Mouse (Mus musculus) central nervous system, embryonic 14 days (tissue): Measurements from ENCODE around the gene Zfp94. TPM values are rescaled to one million over a fixed set of nuclear protein-coding genes. Genes with fewer than 3 reads are reported as not detected.

Experiments used
- polyA plus RNA-seq: library from polyadenylated mRNA; depleted of rRNA; stranded (reverse); fragments of >200 nt; gene quantifications from 2 replicates; pipeline ENCODE4 v1.2.3, GENCODE M21; 2012; rRNA removed

Zfp94 gene
- 22.7 and 24.5 TPM in 2 replicates for polyA plus RNA-seq

DNA sequence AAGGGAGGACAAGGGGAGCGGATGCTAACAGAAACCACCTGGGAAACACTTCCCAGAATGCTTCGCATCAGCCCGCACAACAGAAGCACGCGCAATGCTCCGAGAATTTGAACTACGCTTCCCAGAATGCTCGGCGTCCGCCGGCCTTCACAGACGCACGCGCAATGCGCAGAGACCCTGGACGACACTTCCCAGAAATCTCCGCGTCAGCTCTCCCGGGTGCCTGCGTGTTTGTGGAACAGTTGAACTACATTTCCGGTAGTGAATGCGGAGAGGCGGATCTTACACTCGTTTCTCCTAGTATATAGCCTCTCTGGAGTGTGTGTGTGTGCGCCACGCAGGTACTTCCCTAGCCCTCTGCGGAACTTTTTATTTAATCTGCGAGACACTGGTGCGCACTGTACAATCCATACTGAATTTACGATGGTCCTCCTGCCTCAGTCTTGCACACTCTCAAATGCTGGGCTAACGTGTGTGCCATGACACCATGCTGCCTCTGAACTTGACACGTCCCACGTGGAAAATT, at the start of gene Zfp94:
Gene Zfp94, minus strand, starts transcription at position 100 of the 526 bp plus-strand sequence.

DNA sequence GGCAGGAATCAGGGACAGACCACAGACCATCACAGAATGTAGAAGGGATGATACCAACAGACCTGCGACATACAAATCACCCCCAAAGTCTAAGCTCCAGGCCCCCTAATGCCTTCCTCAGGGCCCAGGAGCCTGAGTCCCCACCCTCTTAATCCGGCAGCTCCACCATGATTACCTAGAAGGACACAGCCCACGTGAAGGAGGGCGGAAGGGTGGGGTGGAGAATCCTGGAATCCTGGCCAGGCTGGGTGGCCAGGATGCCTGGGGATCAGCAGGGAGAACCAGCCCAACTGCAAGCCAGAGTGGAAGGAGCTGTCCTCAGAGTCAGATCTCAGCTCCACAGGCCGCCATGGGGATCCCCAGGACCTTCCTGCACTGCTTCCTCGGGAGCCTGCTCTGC, 32.4 kb upstream of the Zfp94 start, which contains the start of gene Lypd5:
Gene Lypd5, plus strand, starts transcription at position 301 of the 400 bp plus-strand sequence.

GRCm38 (mm10) chr7:24333304-24333986, 17.0 kb upstream of the Zfp94 start, which contains the start of gene Tescl:
Tescl (minus strand) TSS chr7:24333936.

DNA sequence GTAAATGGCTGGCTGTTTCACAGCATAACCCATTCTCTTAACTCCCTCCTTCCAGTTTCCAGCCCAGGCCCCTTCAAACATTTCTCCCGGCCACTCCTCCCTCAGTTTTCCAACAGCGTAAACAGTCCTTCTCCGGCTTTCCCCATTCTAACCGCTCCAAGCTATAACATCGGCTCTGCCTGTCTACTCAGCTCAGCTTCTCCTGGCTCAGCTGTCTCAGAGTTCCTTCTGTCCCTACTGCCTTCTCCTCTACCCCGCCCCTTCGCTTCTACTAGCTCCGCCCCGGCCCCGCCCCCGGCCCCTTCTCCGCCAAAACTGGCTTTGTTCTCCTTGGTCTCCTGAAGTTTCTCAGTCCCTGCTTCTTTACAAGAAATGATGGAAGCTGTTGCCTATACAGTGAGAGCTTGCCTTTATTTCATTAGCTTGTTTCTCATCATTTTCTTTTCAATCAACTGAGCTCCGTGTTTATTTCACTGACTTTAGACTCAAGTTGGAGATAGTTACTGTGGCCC, 15.6 kb downstream of the Zfp94 start, which contains the start of gene Zfp61:
Gene Zfp61, minus strand, starts transcription at position 462 of the 512 bp plus-strand sequence.

DNA sequence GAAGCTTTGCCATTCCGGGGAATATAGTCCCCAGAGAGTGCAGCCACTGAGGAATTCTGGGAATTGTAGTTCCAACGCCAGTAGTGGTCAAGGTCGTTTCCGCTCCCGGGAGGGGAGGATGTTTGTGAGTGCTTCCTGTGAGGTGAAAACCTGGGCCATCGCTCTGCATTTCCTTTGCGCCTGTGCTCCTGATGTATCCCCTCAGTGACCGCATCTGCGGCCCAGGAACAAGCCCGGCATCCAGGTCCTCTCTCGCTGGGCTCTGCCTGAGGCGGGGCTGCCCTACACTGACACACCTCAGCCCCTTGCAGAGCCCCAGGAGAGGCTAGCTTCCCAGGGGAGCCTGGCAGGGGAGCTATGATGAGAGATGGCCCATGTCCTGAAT, 46.2 kb downstream of the Zfp94 start, which contains the start of gene Zfp93:
Gene Zfp93, plus strand, starts transcription at position 133 of the 385 bp plus-strand sequence.

GRCm38 (mm10) chr7:24254633-24255474, 61.6 kb downstream of the Zfp94 start, which contains the start of gene Zfp108:
Zfp108 (plus strand) TSS chr7:24254794.

Other genes with a start within 250 kb of the Zfp94 start
- gene Zfp180, start 234.7 kb downstream of the Zfp94 start, polyA plus RNA-seq: 33.7 and 35.4 TPM in 2 replicates
- 6.0 and 6.2 TPM in 2 replicates for gene Zfp112, start 204.4 kb downstream of the Zfp94 start, polyA plus RNA-seq
- 16.7 and 17.2 TPM in 2 replicates for gene Zfp235, start 182.5 kb downstream of the Zfp94 start, polyA plus RNA-seq
- 2.2 and 2.5 TPM in 2 replicates for gene Zfp114, start 141.6 kb downstream of the Zfp94 start, polyA plus RNA-seq
- 5.0 and 5.3 TPM in 2 replicates for gene Zfp111, start 105.2 kb downstream of the Zfp94 start, polyA plus RNA-seq
- 3.3 and 3.7 TPM in 2 replicates for gene Zfp109, start 79.1 kb downstream of the Zfp94 start, polyA plus RNA-seq
- 3.5 and 3.7 TPM in 2 replicates for gene Zfp108, start 61.9 kb downstream of the Zfp94 start, polyA plus RNA-seq
- gene Zfp93, start 46.2 kb downstream of the Zfp94 start, polyA plus RNA-seq: 7.4 and 7.7 TPM in 2 replicates
- 44.8 and 45.5 TPM in 2 replicates for gene Zfp61, start 15.4 kb downstream of the Zfp94 start, polyA plus RNA-seq
- 0.09 and 0.11 TPM in 2 replicates for gene Tescl, start 17.3 kb upstream of the Zfp94 start, polyA plus RNA-seq
- gene Lypd5, start 32.5 kb upstream of the Zfp94 start, polyA plus RNA-seq: not detected in 2 replicates
- gene Kcnn4, start 53.6 kb upstream of the Zfp94 start, polyA plus RNA-seq: 0.88 and 2.0 TPM in 2 replicates
- gene Smg9, start 83.0 kb upstream of the Zfp94 start, polyA plus RNA-seq: 61.7 and 66.7 TPM in 2 replicates
- not detected in 2 replicates for gene Irgc1, start 135.6 kb upstream of the Zfp94 start, polyA plus RNA-seq
- 2.0 and 3.5 TPM in 2 replicates for gene Plaur, start 145.8 kb upstream of the Zfp94 start, polyA plus RNA-seq
- gene Cadm4, start 165.4 kb upstream of the Zfp94 start, polyA plus RNA-seq: 219 and 267 TPM in 2 replicates
- 237 and 300 TPM in 2 replicates for gene Zfp428, start 190.3 kb upstream of the Zfp94 start, polyA plus RNA-seq
- gene AC161166.1, start 195.8 kb upstream of the Zfp94 start, polyA plus RNA-seq: not detected in 2 replicates
- gene Irgq, start 214.0 kb upstream of the Zfp94 start, polyA plus RNA-seq: 40.1 and 42.5 TPM in 2 replicates
- 0.15 and 0.32 TPM in 2 replicates for gene Pinlyp, start 229.5 kb upstream of the Zfp94 start, polyA plus RNA-seq
- 87.2 and 95.1 TPM in 2 replicates for gene Xrcc1, start 229.6 kb upstream of the Zfp94 start, polyA plus RNA-seq